Mouse (Mus musculus) kidney, postnatal 25 days (tissue): ENCODE measurements around the gene Scn11a.
A peak's percentile ranks its signal among the peaks of the same experiment; 100 is the strongest.

Source experiments
- DNase-seq, 2 experiments: peaks; one replicate each; pipeline ENCODE4 v3.0.0; 2021; ENCODE audit warnings: mixed read lengths in 2 of 2

The Scn11a gene

GRCm38 (mm10) chr9:119795254-119795912 is 29.9 kb downstream of the Scn11a start:
- no peak for DNase-seq

GRCm38 (mm10) chr9:119794470-119794869 is 30.8 kb downstream of the Scn11a start:
- no peak for DNase-seq

- DNase-seq, result peak in 1 of 2 experiments; percentile 37
Measured at GRCm38 (mm10) chr9:119792505-119792904, 32.8 kb downstream of the Scn11a start.

- DNase-seq, result no peak
Measured at GRCm38 (mm10) chr9:119780901-119781300, 44.4 kb downstream of the Scn11a start.

GRCm38 (mm10) chr9:119776661-119777060 is 48.6 kb downstream of the Scn11a start:
- DNase-seq, result peak in 1 of 2 experiments; percentile 21

GRCm38 (mm10) chr9:119768585-119768984 is 56.7 kb downstream of the Scn11a start:
- peak in 1 of 2 experiments; percentile 32 for DNase-seq

GRCm38 (mm10) chr9:119760226-119760625 is 65.0 kb downstream of the Scn11a start:
- DNase-seq, result no peak

- DNase-seq, result no peak
Measured at GRCm38 (mm10) chr9:119759457-119759856, 65.8 kb downstream of the Scn11a start.

- DNase-seq, result no peak
Measured at GRCm38 (mm10) chr9:119751507-119751906, 73.7 kb downstream of the Scn11a start.

GRCm38 (mm10) chr9:119749112-119749511 is 76.1 kb downstream of the Scn11a start:
- no peak for DNase-seq

- DNase-seq, result no peak
Measured at GRCm38 (mm10) chr9:119743900-119744299, 81.4 kb downstream of the Scn11a start.

- no peak for DNase-seq
Measured at GRCm38 (mm10) chr9:119743312-119743711, 81.9 kb downstream of the Scn11a start.

GRCm38 (mm10) chr9:119741101-119741786 is 84.0 kb downstream of the Scn11a start:
- no peak for DNase-seq

GRCm38 (mm10) chr9:119728412-119729097 is 96.7 kb downstream of the Scn11a start:
- DNase-seq, result no peak

GRCm38 (mm10) chr9:119726990-119727389 is 98.3 kb downstream of the Scn11a start:
- DNase-seq, result no peak

GRCm38 (mm10) chr9:119725293-119725862 is 99.9 kb downstream of the Scn11a start:
- DNase-seq, result no peak

GRCm38 (mm10) chr9:119719222-119719621 is 106.0 kb downstream of the Scn11a start, which contains the start of gene Scn10a:
TSS of gene Scn10a (minus strand) at chr9:119719322.
- no peak for DNase-seq

GRCm38 (mm10) chr9:119706700-119707099 is 118.6 kb downstream of the Scn11a start:
- peak; percentile 77 to 78 for DNase-seq
